Mouse (Mus musculus) gastrocnemius, adult 2 months (tissue): ENCODE data around the gene Tmbim1. TPM values are rescaled to one million over a fixed set of nuclear protein-coding genes. Genes with fewer than 3 reads are reported as not detected.

Source experiments
- DNase-seq: peaks from one replicate; pipeline ENCODE4 v3.0.0; 2022
- H3K27ac ChIP-seq: fragments of 200-600 bp; 2 replicates; pipeline ENCODE4 v1.8.1; 2022; ENCODE audit warnings: mild to moderate bottlenecking
- H3K4me3 ChIP-seq: fragments of 200-600 bp; 2 replicates; pipeline ENCODE4 v1.8.1; 2022; ENCODE audit warnings: mild to moderate bottlenecking, moderate library complexity
- CTCF ChIP-seq: fragments of 200-600 bp; IDR thresholded peaks from 2 replicates; pipeline ENCODE4 v1.8.1; 2022; ENCODE audit warnings: antibody characterized with exemption, mild to moderate bottlenecking, moderate library complexity
- intact Hi-C: fragments of 180-260 bp; cut with DNase I; formaldehyde crosslinking; loops from one replicate; pipeline ENCODE4 v1.15.1; 2025
- total RNA-seq, 2 experiments: library from RNA; stranded (reverse); gene quantifications; 2 replicates each; pipeline ENCODE4 v1.2.3; 2021

Gene Tmbim1
- total RNA-seq, 2 experiments from 2014 or later: 35.2 to 35.4 TPM

DNA sequence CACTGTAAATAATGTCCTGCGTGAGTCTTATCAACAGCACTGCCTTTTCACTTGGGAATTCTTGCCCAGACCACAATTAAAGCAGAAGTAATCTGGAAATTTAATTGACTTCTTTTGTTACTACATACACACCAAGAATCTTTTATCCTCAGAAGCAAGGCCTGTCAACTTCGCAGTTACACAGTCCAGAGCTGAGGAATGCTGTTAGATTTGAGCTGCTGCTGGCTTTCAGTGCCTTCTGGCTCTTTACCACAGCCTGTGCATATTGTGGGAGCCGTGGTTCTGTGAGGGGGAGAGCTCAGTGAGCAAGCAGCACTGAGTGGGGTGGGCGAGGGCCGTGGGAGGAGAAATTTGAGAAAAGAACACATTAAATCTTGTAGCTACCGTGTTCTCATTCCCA lies 65.1 kb downstream of the Tmbim1 start:
- DNase-seq: no peak
- Histone ChIP-seq H3K4me3 (peak overlapping the region; percentile 85), H3K27ac (peak overlapping the region; percentile 59; the same call in 1 of the 2 replicates)
- intact Hi-C loops: no loop called here
- TF ChIP-seq CTCF: no peak

DNA sequence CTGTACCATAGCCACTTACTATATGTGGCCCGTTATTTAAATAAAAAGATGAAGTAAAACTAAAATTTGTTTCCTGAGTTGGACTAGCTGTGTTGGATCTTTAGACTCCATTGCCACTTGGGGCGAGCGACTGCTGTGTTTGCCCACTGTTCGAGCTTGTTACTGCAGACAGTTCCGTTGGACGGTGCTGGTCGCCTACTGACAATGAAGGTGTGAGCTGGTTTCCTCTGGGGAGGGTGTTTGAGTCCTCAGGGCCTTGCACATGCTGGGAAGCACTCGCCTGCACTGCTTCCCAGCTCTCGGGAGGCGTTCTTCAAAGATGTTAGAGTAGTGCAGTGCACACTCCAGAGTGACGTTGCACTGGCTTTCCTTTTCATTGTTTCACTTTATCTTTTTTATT lies 65.8 kb downstream of the Tmbim1 start:
- TF ChIP-seq CTCF: no peak
- Histone ChIP-seq H3K4me3 (peak overlapping the region; percentile 85), H3K27ac (peak overlapping the region; percentile 59; the same call in 1 of the 2 replicates)
- intact Hi-C loops: no loop called here
- DNase-seq: no peak

- DNase-seq: no peak
- intact Hi-C loops: no loop called here
- H3K27ac ChIP-seq: peak overlapping the region; percentile 59; the same call in 1 of the 2 replicates
- H3K4me3 ChIP-seq: peak overlapping the region; percentile 85
- TF ChIP-seq CTCF: no peak
Observed at GRCm38 (mm10) chr1:74239162-74239561, 66.3 kb downstream of the Tmbim1 start.

Other genes with a start within 250 kb of the Tmbim1 start
- gene Tns1, start 181.2 kb downstream of the Tmbim1 start, total RNA-seq: 100 to 1,000 TPM; 294 to 305 TPM
- gene Rufy4, start 180.1 kb downstream of the Tmbim1 start, total RNA-seq: under 1 TPM in 1 of 2 experiments, not detected in 1; 0.08 TPM
- under 1 TPM in 1 of 2 experiments, not detected in 1; 0.10 TPM for gene Cxcr2, start 151.6 kb downstream of the Tmbim1 start, total RNA-seq
- not detected for gene Cxcr1, start 111.0 kb downstream of the Tmbim1 start, total RNA-seq
- 10 to 100 TPM; 58.8 to 78.5 TPM for gene Arpc2, start 69.5 kb downstream of the Tmbim1 start, total RNA-seq
- gene Gpbar1, start 27.1 kb downstream of the Tmbim1 start, total RNA-seq: not detected
- 10 to 100 TPM; 69.4 to 76.1 TPM for gene Aamp, start 20.9 kb downstream of the Tmbim1 start, total RNA-seq
- gene Pnkd, start 20.7 kb downstream of the Tmbim1 start, total RNA-seq: 10 to 100 TPM; 45.4 to 70.5 TPM
- under 1 TPM in 1 of 2 experiments, not detected in 1; 0.13 TPM for gene Catip, start 56.5 kb upstream of the Tmbim1 start, total RNA-seq
- gene Slc11a1, start 69.6 kb upstream of the Tmbim1 start, total RNA-seq: 1 to 10 TPM; 3.8 to 5.6 TPM
- gene Ctdsp1, start 85.9 kb upstream of the Tmbim1 start, total RNA-seq: 100 to 1,000 TPM in 1 of 2 experiments, 10 to 100 TPM in 1; 92.2 to 111 TPM
- gene Vil1, start 103.8 kb upstream of the Tmbim1 start, total RNA-seq: not detected
- 10 to 100 TPM; 12.0 to 16.3 TPM for gene Cnot9, start 200.4 kb upstream of the Tmbim1 start, total RNA-seq
- gene Plcd4, start 237.3 kb upstream of the Tmbim1 start, total RNA-seq: 100 to 1,000 TPM in 1 of 2 experiments, 10 to 100 TPM in 1; 67.8 to 126 TPM
- gene Usp37, start 238.7 kb upstream of the Tmbim1 start, total RNA-seq: 1 to 10 TPM; 8.7 to 9.0 TPM